Mouse (Mus musculus): ENCODE results near the gene Sema6d.

GRCm38 (mm10) chr2:124658374-124658773 lies 568.6 kb downstream of the Sema6d start:
- TF ChIP-seq CTCF (IDR thresholded peaks at IDR 0.05; ENCODE audit: low read depth, low read length) (no peak), POLR2A (IDR thresholded peaks at IDR 0.05; ENCODE audit: borderline replicate concordance, low read depth, low read length) (no peak)
